Mouse (Mus musculus): Measurements from ENCODE around the gene Pou2f2.

- TF ChIP-seq POLR2A (IDR thresholded peaks at IDR 0.05; ENCODE audit: borderline replicate concordance, control insufficient read depth, low read depth, low read length) (no peak), CTCF (IDR thresholded peaks at IDR 0.05; ENCODE audit: control insufficient read depth, insufficient read depth, low read length) (no peak)
Measured at GRCm38 (mm10) chr7:25084621-25085020, 94.9 kb downstream of the Pou2f2 start.
